Mouse (Mus musculus) C2C12 (cell line): ENCODE data around the gene H2-Eb2.

ENCODE experiments used
- CEBPB ChIP-seq: IDR thresholded peaks from one replicate; pipeline ENCODE4 v1.6.1; 2011; ENCODE audit warnings: low read depth, mild to moderate bottlenecking, control low read depth, moderate library complexity
- CTCF ChIP-seq: IDR thresholded peaks from one replicate; pipeline ENCODE4 v1.5.1; 2011; ENCODE audit not compliant: control insufficient read depth, insufficient read depth, insufficient read length
- USF1 ChIP-seq: IDR thresholded peaks from one replicate; pipeline ENCODE4 v1.6.1; 2011; ENCODE audit warnings: low read depth, mild to moderate bottlenecking, control low read depth, moderate library complexity

- no peak for TF ChIP-seq CTCF
- no peak for TF ChIP-seq CEBPB
- TF ChIP-seq USF1 = no peak
Observed at GRCm38 (mm10) chr17:34286501-34286900, 39.0 kb upstream of the H2-Eb2 start.
